Mouse (Mus musculus) ES-CJ7 (cell line): ENCODE measurements at regions not wholly inside any gene's neighbourhood (a gene's known extent, or its start where the extent isn't known, plus 50 kb on each side); places are given as distances from the start of the nearest gene placed in this dataset.

Source experiments
- DNase-seq: peaks from one replicate; pipeline ENCODE4 v3.0.0; 2011; ENCODE audit warnings: low read depth, low spot score

DNA sequence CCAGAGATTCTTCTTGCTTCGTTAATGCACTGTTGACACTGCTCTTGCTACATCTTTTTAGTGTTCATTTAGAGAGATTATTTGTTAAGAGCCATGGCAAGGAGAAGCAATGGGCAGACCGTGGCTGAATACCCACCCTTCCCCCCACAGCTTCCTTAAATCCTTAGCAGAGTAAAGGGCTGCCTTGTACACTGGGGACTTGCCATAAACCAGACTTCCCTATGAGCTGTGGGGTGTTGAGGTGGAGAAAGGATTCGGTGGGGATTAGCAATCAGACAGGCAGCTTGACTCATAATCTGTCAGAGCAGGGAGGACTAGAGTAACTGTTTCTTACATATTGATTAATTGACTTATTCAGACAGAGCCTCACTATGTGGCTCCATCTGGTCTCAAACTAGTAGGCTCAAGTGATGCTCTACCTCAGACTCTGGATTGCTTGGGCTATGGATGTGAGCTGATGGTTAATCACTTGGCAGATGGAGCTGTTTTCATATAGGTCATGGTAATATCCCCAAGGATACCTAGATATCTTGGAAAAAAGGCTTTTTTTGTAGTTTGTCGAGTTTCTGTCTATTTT is 166.7 kb downstream of the Cmpk2 start:
- DNase-seq = no peak

DNA sequence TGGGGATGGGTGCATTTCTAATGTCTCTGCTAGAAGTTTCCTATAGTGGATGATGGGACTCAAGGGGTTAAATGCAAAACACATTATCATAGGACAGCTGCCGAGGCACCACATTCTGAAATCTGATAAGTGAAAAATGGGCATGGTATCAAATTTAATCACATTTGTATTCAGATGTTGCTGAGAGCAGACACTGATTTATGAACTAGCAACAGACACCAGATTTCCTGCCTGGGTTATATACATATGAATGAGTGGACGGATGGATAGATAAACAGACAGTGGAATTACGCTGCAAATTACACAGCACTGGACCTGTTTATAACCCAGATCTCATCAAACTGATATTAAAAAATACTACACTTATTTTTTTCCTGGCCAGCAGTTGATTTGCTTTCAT is 166.2 kb downstream of the Cmpk2 start:
- DNase-seq = no peak

DNA sequence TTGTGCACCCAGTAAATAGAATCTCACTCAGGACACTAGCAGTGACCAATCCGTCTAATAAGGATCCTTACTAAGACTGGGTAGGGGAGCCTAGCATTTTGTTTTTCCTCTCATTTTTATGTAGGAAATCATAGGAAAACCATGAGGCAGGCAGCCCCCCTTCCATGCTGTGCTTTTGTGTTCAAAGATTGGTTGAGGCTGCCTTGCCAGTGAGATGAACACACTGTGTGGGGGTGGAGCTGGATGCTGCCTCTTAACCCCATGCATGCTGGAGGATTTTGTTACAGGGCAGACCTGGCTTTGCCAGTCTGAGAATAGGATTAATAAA is 162.8 kb downstream of the Cmpk2 start:
- no peak for DNase-seq

DNA sequence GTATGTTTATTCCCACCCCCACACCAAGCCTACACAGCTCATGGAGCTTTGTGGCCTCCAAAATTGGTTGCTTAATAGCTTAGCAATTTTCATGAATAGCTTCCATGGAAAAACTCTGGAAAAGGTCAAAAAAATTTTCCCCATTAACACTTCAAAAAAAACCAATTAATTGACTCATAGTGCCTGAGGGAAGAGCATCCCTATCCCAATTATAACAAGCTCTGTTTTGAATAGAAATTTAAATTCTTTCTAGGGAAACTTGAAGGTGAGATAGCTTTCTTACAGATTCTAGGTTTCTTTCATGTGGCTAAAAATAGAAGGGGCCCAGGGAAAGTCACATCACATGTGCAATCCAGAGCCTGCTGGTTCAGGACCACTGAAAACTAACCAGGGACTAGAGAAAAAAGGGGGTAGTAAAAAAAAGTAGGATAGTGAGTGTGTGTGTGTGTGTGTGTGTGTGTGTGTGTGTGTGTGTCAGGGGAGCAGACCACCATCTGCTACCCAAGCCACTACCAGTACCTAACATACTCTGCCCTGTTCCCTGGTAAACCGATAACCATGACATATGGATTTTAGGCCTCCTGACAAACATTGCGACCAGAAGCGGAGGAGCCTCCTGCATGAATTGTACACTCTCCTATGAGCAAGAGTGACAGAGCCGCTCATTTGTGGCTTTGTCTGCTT is 162.2 kb downstream of the Cmpk2 start:
- DNase-seq = no peak

DNA sequence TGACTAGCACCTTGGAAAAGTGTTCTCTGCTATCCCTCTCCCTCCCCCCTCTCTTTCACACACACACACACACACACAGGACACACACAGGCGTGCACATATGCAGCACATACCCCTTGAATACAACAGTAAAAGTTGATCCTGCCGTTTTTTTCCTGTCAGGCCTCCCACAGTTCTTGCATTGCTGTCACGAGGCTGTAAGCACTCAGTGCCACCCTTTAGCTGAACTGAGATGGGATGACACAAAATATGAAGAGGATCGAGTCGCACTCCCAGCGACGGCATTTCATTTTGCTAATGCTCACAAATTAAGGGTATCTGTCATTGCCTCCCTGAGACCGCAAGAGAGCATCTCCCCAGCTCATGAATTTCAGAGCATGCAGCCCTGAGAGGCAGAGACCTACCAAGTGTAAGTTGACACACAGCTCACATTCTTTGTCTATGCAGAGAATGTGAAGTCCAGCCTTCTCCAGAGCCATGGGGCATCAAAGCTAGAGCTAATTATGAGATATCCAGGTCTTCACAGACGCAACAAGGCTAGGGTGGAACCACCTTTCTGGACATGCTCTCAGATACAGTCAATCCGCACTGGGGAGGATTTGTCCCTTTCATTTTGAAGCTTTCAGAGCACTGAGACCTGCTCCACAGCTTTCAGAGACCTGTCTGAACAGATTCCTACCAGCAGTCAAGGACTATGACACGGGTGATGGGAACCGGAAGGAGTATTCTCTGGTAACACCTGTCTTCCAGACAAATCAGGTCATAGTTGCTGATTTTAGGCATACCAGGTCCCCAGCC is 152.3 kb downstream of the Cmpk2 start:
- DNase-seq = no peak

DNA sequence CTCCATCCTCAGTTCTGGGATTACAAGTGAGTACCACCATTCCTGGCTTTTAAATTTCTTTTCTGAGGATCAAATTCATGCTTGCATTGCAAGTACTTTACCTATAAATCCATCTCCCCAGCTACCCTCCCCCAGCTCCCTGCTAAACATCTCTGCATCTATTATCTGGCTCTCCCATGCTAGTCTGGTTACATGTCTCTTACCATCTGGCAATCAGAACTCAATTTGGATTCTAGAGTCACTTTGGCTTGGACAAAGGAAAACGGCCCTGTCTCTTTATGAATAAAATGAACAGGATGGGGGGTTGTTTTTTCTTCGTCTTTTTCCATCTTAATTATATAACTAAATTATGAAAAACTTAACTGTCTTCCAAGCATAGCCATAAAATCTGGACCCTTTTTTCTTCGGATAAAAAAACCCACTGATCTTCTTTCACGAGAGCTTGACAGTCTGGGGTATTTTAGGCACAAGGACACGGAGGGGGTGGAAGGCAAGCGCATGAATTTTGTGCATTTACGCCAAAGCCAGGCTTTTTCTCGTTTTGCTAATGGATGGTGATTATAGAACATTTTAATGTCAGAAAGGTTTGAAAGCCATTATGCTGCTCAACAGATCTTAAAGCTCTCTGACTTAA is 151.6 kb downstream of the Cmpk2 start:
- no peak for DNase-seq

DNA sequence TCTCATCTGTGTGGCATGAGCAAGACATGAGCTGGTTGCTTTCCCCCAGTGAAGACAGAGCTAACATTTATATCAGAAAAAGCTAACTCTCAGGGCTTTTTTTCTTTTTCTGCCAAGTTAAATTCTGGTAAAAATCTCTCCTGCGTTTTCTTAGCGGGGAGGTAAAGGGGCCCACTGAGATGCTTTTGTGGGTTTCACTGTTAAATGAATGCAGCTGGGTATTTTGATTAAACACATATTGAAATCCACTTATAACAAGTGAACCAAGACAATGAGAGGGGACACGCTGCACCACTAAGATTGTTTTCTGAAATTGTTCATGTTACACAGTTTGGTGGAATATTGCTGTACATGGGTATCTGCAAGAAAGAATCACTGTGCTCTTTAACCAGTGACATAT is 149.0 kb downstream of the Cmpk2 start:
- no peak for DNase-seq

DNA sequence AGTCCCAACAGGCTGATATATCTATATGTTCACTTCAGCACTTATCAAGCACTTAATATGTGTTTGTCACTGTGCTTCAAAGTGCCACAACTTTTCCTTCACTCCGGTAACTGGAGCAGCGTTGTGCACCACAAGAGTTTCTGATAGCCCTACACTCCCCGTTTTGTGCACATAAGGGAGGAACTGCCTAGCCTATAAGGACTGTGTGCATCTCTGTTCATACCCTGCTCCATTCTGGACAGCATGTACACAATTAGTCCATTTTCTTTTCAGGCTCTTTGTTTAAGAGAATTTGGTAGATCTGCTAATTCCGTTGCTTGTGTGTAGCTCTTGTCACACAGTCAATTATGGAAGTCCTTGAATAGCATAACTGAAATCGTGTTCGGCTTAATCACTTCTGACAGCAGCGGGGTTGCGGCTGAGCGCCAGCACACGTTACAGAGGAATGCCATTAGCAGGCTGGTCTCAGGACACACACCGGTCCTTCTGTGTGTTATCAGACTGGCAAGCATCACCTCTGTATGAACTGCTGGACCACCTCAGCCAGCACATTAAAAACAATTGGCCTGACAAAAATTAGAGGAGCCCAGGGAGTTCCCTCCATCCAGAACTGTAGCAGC is 144.2 kb downstream of the Cmpk2 start:
- DNase-seq = no peak

DNA sequence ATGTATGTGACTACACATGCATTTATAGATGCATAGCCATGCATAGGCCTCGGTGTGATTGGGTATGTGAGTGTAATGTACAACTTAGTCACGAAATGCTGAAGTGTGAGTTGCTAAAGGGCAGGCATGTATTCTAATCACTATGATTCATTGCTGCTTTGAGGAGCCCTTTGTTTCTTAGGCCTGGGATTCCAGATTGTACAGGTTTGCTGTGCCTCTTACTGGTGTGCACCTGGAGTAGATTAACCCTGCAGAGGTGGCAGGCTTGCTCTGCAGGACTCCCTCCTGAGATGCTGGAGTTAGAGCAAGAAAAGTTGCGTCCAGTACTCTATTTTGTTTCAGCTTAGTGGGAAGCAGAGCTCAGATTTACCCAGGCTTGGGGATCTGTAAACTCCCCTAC is 141.1 kb downstream of the Cmpk2 start:
- no peak for DNase-seq

DNA sequence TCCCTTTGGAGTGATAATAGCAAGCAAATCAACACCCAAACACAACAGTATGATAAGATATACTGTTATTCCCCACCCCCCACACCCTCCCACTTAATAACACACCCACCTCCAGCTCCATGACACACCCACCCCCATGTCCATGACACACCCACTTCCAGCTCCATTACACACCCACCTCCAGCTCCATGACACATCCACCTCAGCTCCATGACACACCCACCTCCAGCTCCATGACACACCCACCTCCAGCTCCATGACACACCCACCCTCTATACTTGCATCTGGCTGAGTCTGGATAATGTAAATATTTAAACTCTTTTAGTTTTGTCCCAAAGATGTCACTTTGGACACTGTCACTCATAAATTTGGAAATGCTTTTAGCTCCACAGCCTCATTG is 129.5 kb downstream of the Cmpk2 start:
- peak; percentile 42 for DNase-seq

DNA sequence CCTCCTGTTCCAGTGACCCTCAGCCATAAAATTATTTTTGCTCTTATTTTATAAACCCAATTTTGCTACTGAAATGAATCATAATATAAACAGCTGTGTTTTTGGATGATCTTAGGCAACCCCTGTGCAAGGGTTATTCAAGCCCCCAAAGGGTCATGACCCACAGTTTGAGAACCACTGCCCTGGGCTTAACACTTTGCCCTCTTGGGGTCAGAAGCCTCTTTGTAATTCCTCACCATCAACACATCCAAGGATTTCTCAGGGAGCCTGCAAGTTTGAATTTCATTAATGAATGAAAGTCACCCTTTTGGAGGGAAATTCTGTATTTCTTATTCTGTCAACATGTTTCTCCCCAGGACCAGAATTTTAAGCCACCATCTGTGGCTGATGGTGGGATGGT is 123.1 kb downstream of the Cmpk2 start:
- no peak for DNase-seq

DNA sequence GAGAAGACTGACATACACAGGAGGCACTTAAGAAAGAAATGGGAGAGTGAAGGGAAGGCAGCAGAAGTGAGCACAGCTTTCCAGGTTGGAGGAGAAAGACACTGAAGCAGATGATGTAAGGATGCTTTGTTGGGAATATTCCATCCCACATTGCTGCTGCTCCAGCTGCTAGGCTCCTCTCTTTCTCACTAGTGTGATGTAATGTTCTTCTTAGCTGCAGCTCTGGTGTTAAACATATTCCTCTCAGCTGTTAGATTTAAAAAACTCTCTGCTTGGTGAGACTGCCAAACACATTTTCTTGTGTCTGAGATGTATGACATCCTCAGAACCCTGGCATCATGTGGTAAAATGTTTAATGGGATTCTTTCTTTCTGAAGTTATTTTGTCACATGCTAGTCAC is 120.1 kb downstream of the Cmpk2 start:
- no peak for DNase-seq

DNA sequence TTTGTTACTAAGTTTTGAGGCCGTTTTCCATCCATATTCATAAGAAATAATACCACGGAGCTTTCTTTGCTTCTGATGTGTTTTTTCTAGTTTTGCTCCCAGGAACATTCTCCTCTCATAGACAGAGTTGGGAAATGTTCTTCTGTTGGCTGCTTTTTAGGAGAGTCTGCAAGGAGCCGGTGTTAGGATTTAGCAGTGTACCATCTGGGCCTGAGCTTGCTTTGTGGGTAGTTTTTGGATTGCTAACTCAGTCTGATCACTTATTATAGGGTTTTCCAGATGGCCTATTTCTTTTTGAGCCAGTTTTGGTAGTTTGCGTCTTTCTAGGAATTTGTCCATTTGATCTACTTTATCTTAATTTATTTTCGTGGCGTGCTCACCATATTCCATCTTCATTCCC is 108.4 kb downstream of the Cmpk2 start:
- no peak for DNase-seq

DNA sequence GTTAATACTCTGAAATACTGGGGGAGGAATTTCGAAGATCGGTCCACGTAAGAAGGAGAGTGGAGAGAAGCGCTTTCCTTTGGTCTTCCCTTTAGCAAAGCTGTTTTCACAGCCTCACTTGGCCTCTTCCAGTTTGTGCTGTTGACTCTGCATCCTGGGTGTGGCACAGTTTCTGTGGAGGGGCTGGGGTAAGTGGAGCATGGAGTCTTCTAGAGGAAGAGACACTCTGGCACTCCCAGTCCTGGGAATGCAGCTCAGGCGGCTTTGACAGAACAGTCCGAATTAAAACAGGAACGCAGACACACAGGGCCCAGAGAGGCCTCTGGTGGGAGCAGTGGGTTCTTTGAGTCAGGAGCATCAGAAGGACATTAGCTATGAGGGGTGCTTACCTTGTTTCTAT is 102.6 kb downstream of the Cmpk2 start:
- peak; percentile 9 for DNase-seq

DNA sequence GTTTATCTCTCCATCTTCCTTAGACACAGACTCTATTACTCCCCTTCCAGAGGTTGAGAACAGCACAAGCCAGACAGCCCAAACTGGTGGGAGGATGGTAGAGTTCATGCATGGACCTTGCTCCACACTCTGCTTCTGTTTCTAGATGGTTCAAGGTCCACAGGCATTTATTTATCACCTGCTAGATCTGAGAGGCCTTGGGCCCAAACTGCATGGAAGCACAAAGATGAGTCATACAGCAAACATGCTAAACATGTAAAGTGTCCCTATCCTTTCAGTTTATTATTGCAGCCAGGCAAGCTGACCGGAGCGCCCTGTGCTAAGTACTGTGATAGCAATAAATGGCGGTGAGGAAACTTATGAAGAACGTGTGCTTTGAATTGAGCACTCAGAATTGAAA is 98.4 kb downstream of the Cmpk2 start:
- DNase-seq = no peak

DNA sequence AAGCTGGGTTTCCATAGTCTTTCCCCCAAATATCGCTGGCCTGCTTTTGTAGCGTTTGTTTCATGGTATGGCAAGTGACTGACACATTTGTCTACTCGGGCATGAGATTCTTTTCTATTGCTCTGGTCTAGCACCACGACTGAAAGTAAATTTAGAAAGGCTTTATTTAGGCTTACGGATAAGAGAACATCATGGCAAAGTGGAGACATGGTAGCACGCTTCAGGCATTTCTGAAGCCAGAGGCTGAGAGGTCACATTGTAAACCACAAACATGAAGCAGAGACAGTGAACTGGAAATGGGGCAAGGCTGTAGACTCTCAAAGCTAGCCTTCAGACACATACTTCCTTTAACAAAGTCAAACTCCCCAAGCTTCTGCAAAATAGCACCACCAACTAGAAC is 93.9 kb downstream of the Cmpk2 start:
- no peak for DNase-seq

DNA sequence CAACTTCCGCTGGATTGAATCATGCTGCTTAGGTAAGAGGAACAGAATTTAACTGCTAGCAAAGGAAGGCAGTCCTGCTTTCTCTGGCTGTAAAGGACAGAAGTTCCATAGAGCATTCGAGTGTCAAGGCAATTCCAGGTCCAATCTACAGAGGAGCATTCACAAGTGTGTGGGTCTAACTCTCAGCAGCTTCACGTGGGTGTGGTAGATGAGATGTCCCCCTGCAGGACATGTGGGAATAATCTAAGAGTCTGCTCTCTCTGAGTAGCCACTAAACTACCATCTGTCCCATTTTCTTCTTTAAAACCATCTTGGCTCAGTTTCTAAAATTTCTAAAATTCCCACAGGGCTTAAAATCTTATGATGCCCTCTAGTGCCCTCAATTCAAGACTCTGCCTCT is 90.6 kb downstream of the Cmpk2 start:
- no peak for DNase-seq

DNA sequence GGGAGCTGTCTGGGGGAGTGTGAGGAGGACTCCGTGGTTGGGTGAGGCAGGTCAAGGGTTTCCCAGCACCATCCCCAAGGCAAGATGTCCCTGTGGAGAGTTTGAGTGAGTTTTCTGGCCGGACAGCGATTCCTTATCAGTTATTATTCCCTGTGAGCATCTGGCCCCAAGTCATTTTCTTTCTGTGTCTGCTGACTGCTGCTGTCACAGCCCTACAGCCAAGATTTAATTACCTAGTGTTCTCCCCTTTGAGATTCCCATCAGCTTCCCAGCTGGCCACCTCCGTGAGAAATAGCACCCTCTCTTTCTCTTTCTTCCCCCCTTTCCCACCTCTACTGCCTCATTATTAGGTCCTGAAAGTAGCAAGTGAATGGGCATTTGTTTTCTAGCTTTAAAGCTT is 88.4 kb downstream of the Cmpk2 start:
- DNase-seq = no peak

DNA sequence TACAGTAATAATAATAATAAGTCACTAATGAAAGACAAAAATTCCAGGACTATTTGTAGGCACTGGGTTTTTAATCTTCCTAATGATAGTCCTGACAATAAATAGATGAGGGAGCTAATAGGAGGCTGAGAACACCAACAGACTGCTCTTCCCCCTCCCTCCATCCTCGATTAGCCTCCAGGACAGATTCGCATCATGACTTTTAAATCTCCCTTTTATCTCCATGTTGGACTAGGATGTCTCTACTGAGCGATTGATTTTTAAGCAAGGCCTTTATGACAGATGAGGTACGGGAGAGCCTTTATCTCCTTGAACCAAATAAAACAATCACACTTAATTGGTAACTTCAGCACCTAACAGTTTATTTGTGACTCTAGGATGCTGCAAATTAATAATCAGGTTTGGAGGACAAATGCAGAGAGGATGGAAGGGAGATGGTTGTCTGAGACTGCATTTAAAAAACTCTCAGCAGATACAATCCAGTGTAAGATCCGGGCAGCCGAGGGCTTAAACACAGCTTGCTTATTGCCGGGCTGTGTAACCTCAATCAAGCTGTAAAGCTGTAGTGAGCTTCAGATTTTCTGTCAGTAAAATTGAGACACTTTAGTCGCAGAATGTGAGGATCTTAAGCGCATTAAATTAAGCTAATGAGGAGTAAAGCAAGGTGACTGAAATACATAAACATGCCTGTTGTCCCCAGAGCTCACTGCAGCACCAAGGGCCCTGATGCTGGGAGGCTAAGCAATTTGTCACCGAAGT is 82.3 kb downstream of the Cmpk2 start:
- no peak for DNase-seq

DNA sequence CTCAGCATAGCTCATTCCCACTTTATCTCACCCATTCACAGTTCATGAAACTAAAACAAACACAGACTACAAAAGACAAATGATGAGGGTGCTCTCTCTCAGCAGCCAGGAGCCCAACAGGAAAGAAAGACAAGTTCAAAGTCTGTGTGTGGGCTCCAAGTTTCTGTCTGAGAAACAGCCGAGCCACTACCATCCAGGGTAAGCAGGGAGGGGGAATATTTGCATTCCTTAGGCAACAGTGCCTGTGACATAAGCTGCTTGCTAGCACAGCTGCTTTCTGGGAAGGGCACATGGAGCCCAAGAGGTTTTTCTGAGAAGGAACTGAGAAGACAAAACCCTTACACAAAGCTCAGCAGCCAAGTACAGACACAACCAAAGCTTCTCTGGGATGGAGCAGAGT is 78.5 kb downstream of the Cmpk2 start:
- no peak for DNase-seq

DNA sequence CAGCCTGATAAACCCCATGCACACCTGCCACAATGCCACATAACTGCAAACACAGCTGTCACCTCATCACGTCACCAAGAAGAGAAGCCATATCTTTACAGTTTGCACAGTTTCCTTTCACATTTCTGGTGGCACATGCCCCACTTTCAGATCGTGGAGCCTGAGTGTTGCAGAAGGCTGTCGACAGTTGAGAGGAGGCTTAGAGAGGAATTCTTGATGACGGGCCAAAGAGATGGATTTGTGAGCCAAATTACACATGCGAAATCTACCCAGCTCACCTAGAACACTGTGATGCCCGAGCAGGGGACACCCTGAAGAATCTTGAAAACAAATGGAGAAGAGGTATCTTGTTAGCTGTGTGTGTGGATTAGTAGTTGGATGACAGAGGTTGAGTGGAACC is 77.4 kb downstream of the Cmpk2 start:
- no peak for DNase-seq

DNA sequence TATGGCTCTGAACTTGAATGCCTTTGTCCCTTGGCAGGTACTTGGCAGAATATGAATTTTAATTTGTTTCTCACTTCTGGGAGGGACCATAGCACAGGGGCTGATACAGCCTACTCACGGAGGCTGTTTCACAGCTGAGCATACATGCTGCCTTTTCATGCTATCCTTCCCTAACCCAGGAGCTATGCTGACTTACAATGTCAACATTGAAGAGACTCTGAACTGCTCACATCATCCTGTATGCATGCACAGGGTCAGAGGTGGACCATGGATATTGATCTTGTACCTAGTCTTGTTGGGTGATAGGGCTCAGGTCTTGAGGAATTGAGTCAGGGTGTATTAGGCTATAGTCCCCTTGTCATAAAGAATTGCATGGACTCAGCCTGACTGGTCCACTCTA is 74.5 kb downstream of the Cmpk2 start:
- DNase-seq = no peak
